Mouse (Mus musculus): ENCODE measurements around the gene Usp54.
A peak's percentile ranks its signal among the peaks of the same experiment; 100 is the strongest.

Usp54 gene

DNA sequence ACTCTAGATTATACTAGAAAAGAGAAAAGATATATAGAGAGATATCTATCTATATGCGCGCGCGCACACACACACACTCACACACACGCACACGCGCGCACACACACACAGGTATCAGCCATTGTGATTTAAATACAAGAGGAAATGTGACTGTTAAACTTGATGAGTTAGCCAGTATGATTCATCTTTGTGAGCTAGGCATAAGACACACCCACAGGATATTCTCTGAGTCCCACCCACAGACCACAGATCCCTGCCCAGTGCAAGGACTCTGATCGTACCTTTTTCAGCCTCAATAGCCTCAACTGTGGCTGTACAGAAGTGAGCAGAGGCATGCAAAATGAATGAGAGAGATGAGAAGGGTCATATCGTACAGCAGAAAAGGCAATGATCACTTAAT is 137.9 kb downstream of the Usp54 start:
- ATAC-seq (ENCODE audit: low TSS enrichment) = peak; percentile 79; the same call in 1 of the 2 replicates

DNA sequence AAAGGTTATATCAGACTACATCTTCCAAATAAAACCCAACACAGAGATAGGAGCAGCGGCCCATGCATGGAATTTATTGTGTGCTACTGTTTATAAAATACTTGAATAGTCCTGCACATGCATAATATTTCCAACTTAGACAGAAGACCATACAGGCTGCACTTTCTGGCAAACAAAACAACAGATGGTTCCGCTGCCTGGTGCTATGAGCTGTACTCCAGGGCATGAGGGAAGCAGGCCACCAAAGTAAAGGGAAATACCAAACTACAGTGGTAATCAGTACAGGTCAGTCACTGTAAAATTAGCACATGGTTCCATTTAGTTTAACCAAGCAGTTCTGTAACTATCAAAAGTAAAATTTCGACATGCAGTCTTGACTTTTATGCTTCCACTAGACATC is 140.9 kb downstream of the Usp54 start:
- no peak for ATAC-seq (ENCODE audit: low TSS enrichment)
